Mouse (Mus musculus) cortical plate, adult 2 months (tissue): ENCODE data around the gene Ptpn4.

Source experiments
- CTCF ChIP-seq: fragments of 200-500 bp; IDR thresholded peaks from 2 replicates; pipeline ENCODE4 v1.5.1; 2011; ENCODE audit warnings: mild to moderate bottlenecking, control low read depth, low read length; ENCODE audit not compliant: insufficient read depth; ENCODE audit errors: extremely low read depth
- POLR2A ChIP-seq: fragments of 200-500 bp; IDR thresholded peaks from 2 replicates; pipeline ENCODE4 v1.6.1; 2011; ENCODE audit warnings: mild to moderate bottlenecking, low read length, control low read depth; ENCODE audit not compliant: insufficient read depth; ENCODE audit errors: extremely low read depth

- TF ChIP-seq CTCF (no peak), POLR2A (no peak)
These were observed 29.9 kb upstream of the Ptpn4 start for GRCm38 (mm10) chr1:119867300-119867699.
